Mouse (Mus musculus) heart, embryonic 11.5 days (tissue): Measurements from ENCODE around the gene Gm4792. TPM values are rescaled to one million over a fixed set of nuclear protein-coding genes. Genes with fewer than 3 reads are reported as not detected.

ENCODE experiments used
- ATAC-seq: fragments of 200-750 bp; cut with Nextera tagmentation; replicated peaks from 2 replicates; pipeline ENCODE4 v1.8.0; 2017; ENCODE audit warnings: moderate library complexity; ENCODE audit not compliant: insufficient number of reproducible peaks, low FRiP score, low TSS enrichment
- H3K27ac ChIP-seq: fragments of 300-500 bp; sonication (generic); 2 replicates; pipeline ENCODE4 v1.5.1; 2014; ENCODE audit warnings: mild to moderate bottlenecking, low read depth, low read length
- H3K27me3 ChIP-seq: fragments of 300-500 bp; sonication (generic); 2 replicates; pipeline ENCODE4 v1.6.1; 2014; ENCODE audit warnings: mild to moderate bottlenecking, low read length, mixed read lengths; ENCODE audit not compliant: control insufficient read depth, insufficient read depth
- H3K36me3 ChIP-seq: fragments of 300-500 bp; sonication (generic); 2 replicates; pipeline ENCODE4 v1.6.1; 2014; ENCODE audit warnings: mild to moderate bottlenecking, low read length, moderate library complexity, mixed read lengths; ENCODE audit not compliant: control insufficient read depth, insufficient read depth
- H3K4me1 ChIP-seq: fragments of 300-500 bp; sonication (generic); 2 replicates; pipeline ENCODE4 v1.6.1; 2014; ENCODE audit warnings: low read length; ENCODE audit not compliant: control insufficient read depth, insufficient read depth
- H3K4me2 ChIP-seq: fragments of 300-500 bp; sonication (generic); 2 replicates; pipeline ENCODE4 v1.6.1; 2014; ENCODE audit warnings: mild to moderate bottlenecking, moderate library complexity
- H3K4me3 ChIP-seq: fragments of 300-500 bp; sonication (generic); 2 replicates; pipeline ENCODE4 v1.5.1; 2014; ENCODE audit warnings: low read depth, low read length
- H3K9ac ChIP-seq: fragments of 300-500 bp; sonication (generic); 2 replicates; pipeline ENCODE4 v1.6.1; 2014; ENCODE audit warnings: mild to moderate bottlenecking, low read depth, low read length, moderate library complexity
- H3K9me3 ChIP-seq: fragments of 300-500 bp; sonication (generic); replicated peaks from 2 replicates; pipeline ENCODE4 v1.6.1; 2016; ENCODE audit warnings: low read length; ENCODE audit not compliant: control insufficient read depth
- whole genome bisulfite sequencing: fragments of 180-500 bp; shearing (Covaris S2); extraction: QIAGEN DNeasy Blood & Tissue Kit; methylation state at CpG from one replicate; pipeline ENCODE4 v1.1.7; 2014; ENCODE audit not compliant: insufficient replicate concordance; 5-methylcytosine and 5-hydroxymethylcytosine counted together
- polyA plus RNA-seq: library from polyadenylated mRNA; unstranded; fragments of >200 nt; fragmentation: Nextera tagmentation; extraction: Ambion mirVana; gene quantifications from 2 replicates; pipeline ENCODE4 v1.2.1, GENCODE M21; 2014

Gm4792 gene
- polyA plus RNA-seq, 1 experiment from 2014 or later: not detected

- Histone ChIP-seq H3K9ac (peak overlapping the region; percentile 62), H3K27ac (no peak overlapping the region), H3K4me2 (peak overlapping the region; percentile 88), H3K36me3 (no peaks in the 10 kb centered on the region), H3K4me3 (peak overlapping the region; percentile 51), H3K27me3 (peaks cover 8% of the 10 kb centered on the region), H3K4me1 (0 out of 2 replicates have a peak, but pooled peaks cover 3% of the 10 kb centered on the region), H3K9me3 (no peaks in the 10 kb centered on the region)
- 1% methylated on average over 45 of the region's 45 CpGs for WGBS
- ATAC-seq: peak; percentile 59; the same call in 1 of the 2 replicates
These were observed 13.7 kb upstream of the Gm4792 start for GRCm38 (mm10) chr10:94312007-94312715.

GRCm38 (mm10) chr10:94311511-94312006 lies 13.1 kb upstream of the Gm4792 start, which contains the start of gene Tmcc3:
Gene Tmcc3 (plus strand): TSS chr10:94311949.
- peak within 1 kb of the TSS; percentile 62 for H3K9ac ChIP-seq
- H3K27me3 ChIP-seq: peaks cover 8% of the 10 kb centered on the region
- no peaks in the 10 kb centered on the region for H3K36me3 ChIP-seq
- no peak within 1 kb of the TSS for H3K27ac ChIP-seq
- H3K9me3 ChIP-seq: no peaks in the 10 kb centered on the region
- H3K4me3 ChIP-seq: peak within 1 kb of the TSS; percentile 51
- 0 out of 2 replicates have a peak, but pooled peaks have one; percentile 7 for ATAC-seq
- 0 out of 2 replicates have a peak, but pooled peaks cover 3% of the 10 kb centered on the region for H3K4me1 ChIP-seq
- H3K4me2 ChIP-seq: peak within 1 kb of the TSS; percentile 88
- 3% methylated on average over 19 of the region's 19 CpGs for WGBS

- H3K4me2 ChIP-seq: no peak overlapping the region
- no peak overlapping the region for H3K4me3 ChIP-seq
- 53% methylated on average over 8 of the region's 9 CpGs for WGBS
- no peaks in the 10 kb centered on the region for H3K9me3 ChIP-seq
- no peaks in the 10 kb centered on the region for H3K36me3 ChIP-seq
- H3K9ac ChIP-seq: no peak overlapping the region
- 0 out of 2 replicates have a peak, but pooled peaks cover 3% of the 10 kb centered on the region for H3K4me1 ChIP-seq
- no peak overlapping the region for H3K27ac ChIP-seq
- ATAC-seq: no peak
- H3K27me3 ChIP-seq: peaks cover 8% of the 10 kb centered on the region
These were observed 12.2 kb upstream of the Gm4792 start for GRCm38 (mm10) chr10:94310499-94311267.

GRCm38 (mm10) chr10:94305526-94305925 lies 7.0 kb upstream of the Gm4792 start:
- Histone ChIP-seq H3K4me1 (no peaks in the 10 kb centered on the region), H3K4me2 (no peak overlapping the region), H3K4me3 (no peak overlapping the region), H3K36me3 (no peaks in the 10 kb centered on the region), H3K9ac (no peak overlapping the region), H3K9me3 (no peaks in the 10 kb centered on the region), H3K27ac (no peak overlapping the region), H3K27me3 (no peaks in the 10 kb centered on the region)
- 57% methylated on average over 5 of the region's 5 CpGs for WGBS
- ATAC-seq: no peak

GRCm38 (mm10) chr10:94304064-94304657 lies 5.7 kb upstream of the Gm4792 start:
- ATAC-seq: no peak
- H3K9ac ChIP-seq: no peak overlapping the region
- H3K4me1 ChIP-seq: no peaks in the 10 kb centered on the region
- 80% methylated on average over 9 of the region's 9 CpGs for WGBS
- H3K4me2 ChIP-seq: no peak overlapping the region
- H3K4me3 ChIP-seq: no peak overlapping the region
- H3K27me3 ChIP-seq: no peaks in the 10 kb centered on the region
- no peaks in the 10 kb centered on the region for H3K36me3 ChIP-seq
- no peak overlapping the region for H3K27ac ChIP-seq
- no peaks in the 10 kb centered on the region for H3K9me3 ChIP-seq

GRCm38 (mm10) chr10:94299301-94299700 lies 798 bp upstream of the Gm4792 start:
- 84% methylated on average over 2 of the region's 2 CpGs for WGBS
- Histone ChIP-seq H3K4me3 (no peak overlapping the region), H3K9me3 (no peaks in the 10 kb centered on the region), H3K4me1 (no peaks in the 10 kb centered on the region), H3K9ac (no peak overlapping the region), H3K27me3 (no peaks in the 10 kb centered on the region), H3K4me2 (no peak overlapping the region), H3K36me3 (no peaks in the 10 kb centered on the region), H3K27ac (no peak overlapping the region)
- no peak for ATAC-seq

GRCm38 (mm10) chr10:94295923-94296605 lies 2.4 kb downstream of the Gm4792 start:
- no peaks in the 10 kb centered on the region for H3K4me1 ChIP-seq
- H3K4me3 ChIP-seq: no peak overlapping the region
- no peaks in the 10 kb centered on the region for H3K27me3 ChIP-seq
- ATAC-seq: no peak
- 82% methylated on average over 5 of the region's 5 CpGs for WGBS
- H3K9me3 ChIP-seq: no peaks in the 10 kb centered on the region
- H3K36me3 ChIP-seq: no peaks in the 10 kb centered on the region
- no peak overlapping the region for H3K27ac ChIP-seq
- H3K4me2 ChIP-seq: no peak overlapping the region
- H3K9ac ChIP-seq: no peak overlapping the region
